8 mouse cellular contexts compared by ENCODE assay signal in genomic region chr7:89998624-89999006, GRCm38 (mm10). TPM values are rescaled to one million over a fixed set of nuclear protein-coding genes. Genes with fewer than 3 reads are reported as not detected.
DNase-seq lines count a peak whose midpoint lies in the region; ATAC-seq and TF ChIP-seq lines count a peak whose summit lies in the region.

No protein-coding gene starts in this region.

- no peaks in the 10 kb centered on the region for H3K36me3 ChIP-seq in heart, postnatal 0 days (replicated peaks; ENCODE audit: control insufficient read depth, insufficient read depth, low read length)
- H3K36me3 ChIP-seq in E14TG2a.4 (ENCODE audit: insufficient read depth, low read length), result no peaks in the 10 kb centered on the region
- H3K36me3 ChIP-seq in embryonic facial prominence, embryonic 14.5 days (ENCODE audit: control insufficient read depth, insufficient read depth, low read length), result no peaks in the 10 kb centered on the region

- no peak overlapping the region for H3K27ac ChIP-seq in heart, postnatal 0 days (ENCODE audit: low read depth)
- no peak overlapping the region for H3K27ac ChIP-seq in embryonic facial prominence, embryonic 14.5 days (replicated peaks; ENCODE audit: low read depth, low read length)

- no peak overlapping the region for H3K4me3 ChIP-seq in heart, postnatal 0 days (ENCODE audit: low read depth, low read length)
- H3K4me3 ChIP-seq in E14TG2a.4 (replicated peaks; ENCODE audit: low read length), result no peak overlapping the region
- no peak overlapping the region for H3K4me3 ChIP-seq in embryonic facial prominence, embryonic 14.5 days (ENCODE audit: low read depth, low read length)

- no peak overlapping the region for H3K9ac ChIP-seq in heart, postnatal 0 days (replicated peaks; ENCODE audit: low read depth, low read length)
- H3K9ac ChIP-seq in embryonic facial prominence, embryonic 14.5 days (ENCODE audit: low read depth, low read length), result no peak overlapping the region

- no peak for DNase-seq in heart, postnatal 0 days (ENCODE audit: low spot score)
- no peak for DNase-seq in heart, postnatal 4 days
- DNase-seq in embryonic facial prominence, embryonic 14.5 days (ENCODE audit: low spot score), result no peak
- DNase-seq in layer of hippocampus, postnatal 10 days (ENCODE audit: low spot score in 2 of 2), result no peak
- no peak for DNase-seq in thymus, postnatal 4 days
- DNase-seq in heart, postnatal 25 days (ENCODE audit: low spot score), result no peak

- H3K4me2 ChIP-seq in heart, postnatal 0 days (ENCODE audit: low read depth, low read length), result no peak overlapping the region
- no peak overlapping the region for H3K4me2 ChIP-seq in embryonic facial prominence, embryonic 14.5 days (ENCODE audit: low read depth, low read length)

- WGBS in heart, postnatal 0 days, result 81% methylated on average over 2 of the region's 2 CpGs
- 71% methylated on average over 2 of the region's 2 CpGs for WGBS in embryonic facial prominence, embryonic 14.5 days

- no peaks in the 10 kb centered on the region for H3K9me3 ChIP-seq in heart, postnatal 0 days (replicated peaks; ENCODE audit: control insufficient read depth, low read length)
- peaks cover 5% of the 10 kb centered on the region for H3K9me3 ChIP-seq in E14TG2a.4 (ENCODE audit: low read length)
- H3K9me3 ChIP-seq in embryonic facial prominence, embryonic 14.5 days (ENCODE audit: control insufficient read depth, low read length), result no peaks in the 10 kb centered on the region

- no peaks in the 10 kb centered on the region for H3K27me3 ChIP-seq in heart, postnatal 0 days (ENCODE audit: control insufficient read depth, insufficient read depth, low read length)
- H3K27me3 ChIP-seq in E14TG2a.4 (ENCODE audit: insufficient read depth, low read length), result no peaks in the 10 kb centered on the region
- H3K27me3 ChIP-seq in embryonic facial prominence, embryonic 14.5 days (replicated peaks; ENCODE audit: control insufficient read depth, insufficient read depth, low read length), result no peaks in the 10 kb centered on the region

- no peak for TF ChIP-seq EP300 in heart, postnatal 0 days (IDR thresholded peaks at IDR 0.05; ENCODE audit: low read depth)

- ATAC-seq in heart, postnatal 0 days (ENCODE audit: insufficient read depth, low read depth), result no peak
- peak; percentile 62; the same call in 1 of the 2 replicates for ATAC-seq in embryonic facial prominence, embryonic 14.5 days (ENCODE audit: low read depth)
- peak; percentile 58 for ATAC-seq in megakaryocyte progenitor cell, adult 5-6 weeks (replicated peaks; ENCODE audit: poor library complexity)

- H3K4me1 ChIP-seq in heart, postnatal 0 days (ENCODE audit: control insufficient read depth, insufficient read depth), result no peaks in the 10 kb centered on the region
- H3K4me1 ChIP-seq in E14TG2a.4 (replicated peaks; ENCODE audit: low read depth, low read length), result peaks cover 54% of the 10 kb centered on the region
- no peaks in the 10 kb centered on the region for H3K4me1 ChIP-seq in embryonic facial prominence, embryonic 14.5 days (ENCODE audit: control insufficient read depth, insufficient read depth, low read length)

- peak; percentile 24; the same call in 1 of the 2 replicates for TF ChIP-seq CTCF in heart, postnatal 0 days (IDR thresholded peaks at IDR 0.05; ENCODE audit: low read depth)
- TF ChIP-seq CTCF in E14TG2a.4 (conservative IDR thresholded peaks at IDR 0.05; ENCODE audit: low read length), result peak; percentile 41

- intact Hi-C loops in heart, postnatal 25 days (cut with DNase I), result loop anchor here (1.0 to 5.0 kb wide), 3 partner anchors 154 to 409 kb away; partner anchors contain the start of gene Ccdc83

RNA-seq across cellular contexts. Expression of gene Eed, which starts 17.8 kb away (rescaled TPM):
- total RNA-seq in heart, postnatal 0 days (2014; rRNA removed; ENCODE audit: low replicate concordance), result 16.5 and 38.1 TPM in 2 replicates
- 26.7 and 27.9 TPM in 2 replicates for polyA plus RNA-seq in heart, postnatal 0 days (2015; fragmentation: Nextera tagmentation; extraction: Ambion mirVana)
- total RNA-seq in heart, postnatal 4 days (2021), result 10 to 100 TPM; 34.7 to 37.8 TPM
- 62.8 and 64.7 TPM in 2 replicates for polyA plus RNA-seq in embryonic facial prominence, embryonic 14.5 days (2014; fragmentation: Nextera tagmentation; extraction: Ambion mirVana)
- 133 and 143 TPM in 2 replicates for total RNA-seq in megakaryocyte progenitor cell, adult 5-6 weeks (2015)
- total RNA-seq in megakaryocyte progenitor cell, adult 5-6 weeks (2017), result 116 and 143 TPM in 2 replicates
- total RNA-seq in layer of hippocampus, postnatal 10 days (2021), result 10 to 100 TPM; 27.9 to 34.0 TPM
- total RNA-seq in heart, postnatal 25 days (2021), result 10 to 100 TPM; 22.3 to 28.0 TPM

RNA-seq across cellular contexts. Expression of gene Hikeshi, which starts 57.6 kb away (rescaled TPM):
- total RNA-seq in heart, postnatal 0 days (2014; rRNA removed; ENCODE audit: low replicate concordance), result 22.6 and 120 TPM in 2 replicates
- polyA plus RNA-seq in heart, postnatal 0 days (2015; fragmentation: Nextera tagmentation; extraction: Ambion mirVana), result 90.9 and 103 TPM in 2 replicates
- 10 to 100 TPM; 68.1 to 73.4 TPM for total RNA-seq in heart, postnatal 4 days (2021)
- 125 and 136 TPM in 2 replicates for polyA plus RNA-seq in embryonic facial prominence, embryonic 14.5 days (2014; fragmentation: Nextera tagmentation; extraction: Ambion mirVana)
- total RNA-seq in megakaryocyte progenitor cell, adult 5-6 weeks (2015), result 96.3 and 97.2 TPM in 2 replicates
- total RNA-seq in megakaryocyte progenitor cell, adult 5-6 weeks (2017), result 90.6 and 101 TPM in 2 replicates
- total RNA-seq in layer of hippocampus, postnatal 10 days (2021), result 10 to 100 TPM; 85.4 to 89.8 TPM
- 10 to 100 TPM; 72.7 to 80.1 TPM for total RNA-seq in heart, postnatal 25 days (2021)
